Mouse (Mus musculus): Measurements from ENCODE around the gene Akap12.

- no peak for TF ChIP-seq GATA1 (IDR thresholded peaks at IDR 0.05; ENCODE audit: borderline replicate concordance, low read length)
- TF ChIP-seq FLI1 (IDR thresholded peaks at IDR 0.05; ENCODE audit: low read length) = no peak
Observed at GRCm38 (mm10) chr10:4347136-4347492, 80.9 kb downstream of the Akap12 start.

Data from megakaryocyte, embryonic 14.5 days (primary cell).